Mouse (Mus musculus) intestine, postnatal 0 days (tissue): Measurements from ENCODE around the gene Mphosph9. TPM values are rescaled to one million over a fixed set of nuclear protein-coding genes. Genes with fewer than 3 reads are reported as not detected.
"Not testable (repeated sequence)": the region's sequence is repeated elsewhere in the genome, so short reads cannot be mapped to it uniquely, and the experiment has no call there.

Source experiments
- ATAC-seq: fragments of 200-750 bp; cut with Nextera tagmentation; 2 replicates; pipeline ENCODE4 v1.8.0; 2017; ENCODE audit warnings: mild to moderate bottlenecking, moderate TSS enrichment, moderate library complexity
- H3K27ac ChIP-seq: fragments of 300-500 bp; sonication (generic); 2 replicates; pipeline ENCODE4 v1.5.1; 2014; ENCODE audit warnings: mild to moderate bottlenecking, low read depth, low read length, moderate library complexity
- H3K27me3 ChIP-seq: fragments of 300-500 bp; sonication (generic); replicated peaks from 2 replicates; pipeline ENCODE4 v1.6.1; 2014; ENCODE audit warnings: low read length, mixed read lengths; ENCODE audit not compliant: control insufficient read depth, insufficient read depth
- H3K36me3 ChIP-seq: fragments of 300-500 bp; sonication (generic); 2 replicates; pipeline ENCODE4 v1.6.1; 2014; ENCODE audit warnings: mild to moderate bottlenecking, moderate library complexity; ENCODE audit not compliant: control insufficient read depth, insufficient read depth
- H3K4me1 ChIP-seq: fragments of 300-500 bp; sonication (generic); replicated peaks from 2 replicates; pipeline ENCODE4 v1.6.1; 2014; ENCODE audit warnings: antibody characterized with exemption, low read length, mixed read lengths; ENCODE audit not compliant: control insufficient read depth, insufficient read depth
- H3K4me2 ChIP-seq: fragments of 300-500 bp; sonication (generic); replicated peaks from 2 replicates; pipeline ENCODE4 v1.6.1; 2014; ENCODE audit warnings: low read depth, mild to moderate bottlenecking, moderate library complexity
- H3K4me3 ChIP-seq: fragments of 300-500 bp; sonication (generic); 2 replicates; pipeline ENCODE4 v1.5.1; 2014; ENCODE audit warnings: low read depth, low read length
- H3K9ac ChIP-seq: fragments of 300-500 bp; sonication (generic); 2 replicates; pipeline ENCODE4 v1.6.1; 2014; ENCODE audit warnings: mild to moderate bottlenecking, low read depth, low read length
- H3K9me3 ChIP-seq: fragments of 300-500 bp; sonication (generic); 2 replicates; pipeline ENCODE4 v1.6.1; 2016; ENCODE audit warnings: mixed run types; ENCODE audit not compliant: control insufficient read depth
- CTCF ChIP-seq: sonication (generic); IDR thresholded peaks from 2 replicates; pipeline ENCODE4 v1.5.1; 2016; ENCODE audit warnings: low read depth, mild to moderate bottlenecking, control low read depth, antibody characterized with exemption, moderate library complexity
- WGBS: fragments of 180-500 bp; shearing (Covaris S2); extraction: QIAGEN DNeasy Blood & Tissue Kit; methylation state at CpG from one replicate; pipeline ENCODE4 v1.1.7; 2014; 5-methylcytosine and 5-hydroxymethylcytosine counted together
- polyA plus RNA-seq: library from polyadenylated mRNA; unstranded; fragments of >200 nt; fragmentation: Nextera tagmentation; extraction: Ambion mirVana; gene quantifications from 2 replicates; pipeline ENCODE4 v1.2.1, GENCODE M21; 2015

Mphosph9 gene
- polyA plus RNA-seq, 1 experiment from 2014 or later: 2.6 TPM

- Histone ChIP-seq H3K4me3 (no peak overlapping the region), H3K36me3 (peaks cover 25% of the 10 kb centered on the region; the same call in 1 of the 2 replicates), H3K27ac (no peak overlapping the region), H3K27me3 (no peaks in the 10 kb centered on the region), H3K4me1 (peaks cover 8% of the 10 kb centered on the region; the same call in 1 of the 2 replicates), H3K9ac (no peak overlapping the region), H3K9me3 (no peaks in the 10 kb centered on the region), H3K4me2 (no peak overlapping the region)
- WGBS: 88% methylated on average over 2 of the region's 2 CpGs
- ATAC-seq: no peak
- no peak for TF ChIP-seq CTCF
Observed at GRCm38 (mm10) chr5:124350350-124350749, 22.6 kb upstream of the Mphosph9 start.

- WGBS: 89% methylated on average over 17 of the region's 17 CpGs
- no peak for TF ChIP-seq CTCF
- Histone ChIP-seq H3K36me3 (peaks cover 31% of the 10 kb centered on the region), H3K9ac (no peak overlapping the region), H3K4me1 (peaks cover 8% of the 10 kb centered on the region; the same call in 1 of the 2 replicates), H3K9me3 (no peaks in the 10 kb centered on the region), H3K4me3 (no peak overlapping the region), H3K27me3 (no peaks in the 10 kb centered on the region), H3K27ac (no peak overlapping the region), H3K4me2 (no peak overlapping the region)
- no peak for ATAC-seq
Observed at GRCm38 (mm10) chr5:124349196-124349595, 21.4 kb upstream of the Mphosph9 start.

GRCm38 (mm10) chr5:124342897-124343296, 15.1 kb upstream of the Mphosph9 start:
- Histone ChIP-seq H3K4me3 (no peak overlapping the region), H3K4me2 (no peak overlapping the region), H3K36me3 (peaks cover 13% of the 10 kb centered on the region), H3K27me3 (no peaks in the 10 kb centered on the region), H3K9ac (no peak overlapping the region), H3K9me3 (no peaks in the 10 kb centered on the region), H3K27ac (no peak overlapping the region), H3K4me1 (no peaks in the 10 kb centered on the region)
- TF ChIP-seq CTCF: no peak
- no peak for ATAC-seq
- WGBS: 64% methylated on average over 8 of the region's 8 CpGs

GRCm38 (mm10) chr5:124341753-124342339, 14.1 kb upstream of the Mphosph9 start:
- not testable (repeated sequence) for H3K27me3 ChIP-seq, H3K4me2 ChIP-seq, H3K4me1 ChIP-seq, H3K27ac ChIP-seq, H3K4me3 ChIP-seq, ATAC-seq, H3K9ac ChIP-seq, H3K9me3 ChIP-seq
- peaks cover 11% of the 10 kb centered on the region for H3K36me3 ChIP-seq
- WGBS: 74% methylated on average over 6 of the region's 6 CpGs
- TF ChIP-seq CTCF: peak; percentile 33

- no peak overlapping the region for H3K9ac ChIP-seq
- TF ChIP-seq CTCF: no peak
- no peak overlapping the region for H3K4me2 ChIP-seq
- no peaks in the 10 kb centered on the region for H3K9me3 ChIP-seq
- no peaks in the 10 kb centered on the region; the same call in 1 of the 2 replicates for H3K36me3 ChIP-seq
- no peak overlapping the region for H3K27ac ChIP-seq
- no peaks in the 10 kb centered on the region for H3K27me3 ChIP-seq
- H3K4me1 ChIP-seq: no peaks in the 10 kb centered on the region
- ATAC-seq: no peak
- WGBS: 93% methylated on average over 8 of the region's 8 CpGs
- H3K4me3 ChIP-seq: no peak overlapping the region
Observed at GRCm38 (mm10) chr5:124338791-124339190, 11.0 kb upstream of the Mphosph9 start.

GRCm38 (mm10) chr5:124337909-124338308, 10.1 kb upstream of the Mphosph9 start:
- Histone ChIP-seq H3K9me3 (no peaks in the 10 kb centered on the region), H3K27ac (no peak overlapping the region), H3K4me1 (no peaks in the 10 kb centered on the region), H3K9ac (no peak overlapping the region), H3K4me2 (no peak overlapping the region), H3K4me3 (no peak overlapping the region), H3K36me3 (no peaks in the 10 kb centered on the region; the same call in 1 of the 2 replicates), H3K27me3 (no peaks in the 10 kb centered on the region)
- 59% methylated on average over 9 of the region's 9 CpGs for WGBS
- no peak for TF ChIP-seq CTCF
- ATAC-seq: no peak
